Mouse (Mus musculus) heart, postnatal 0 days (tissue): ENCODE data around the gene Veph1. TPM values are rescaled to one million over a fixed set of nuclear protein-coding genes. Genes with fewer than 3 reads are reported as not detected.

Experiments used
- ATAC-seq: fragments of 200-750 bp; cut with Nextera tagmentation; 2 replicates; pipeline ENCODE4 v1.8.0; 2017; ENCODE audit warnings: low read depth, moderate number of reproducible peaks, moderate library complexity; ENCODE audit not compliant: insufficient read depth
- DNase-seq: peaks from one replicate; pipeline ENCODE4 v3.0.0-alpha.2; 2016; ENCODE audit warnings: low spot score
- H3K27ac ChIP-seq: fragments of 300-500 bp; sonication (generic); 2 replicates; pipeline ENCODE4 v1.5.1; 2014; ENCODE audit warnings: low read depth, mild to moderate bottlenecking
- H3K27me3 ChIP-seq: fragments of 300-500 bp; sonication (generic); 2 replicates; pipeline ENCODE4 v1.6.1; 2014; ENCODE audit warnings: low read length, mixed read lengths; ENCODE audit not compliant: control insufficient read depth, insufficient read depth
- H3K36me3 ChIP-seq: fragments of 300-500 bp; sonication (generic); replicated peaks from 2 replicates; pipeline ENCODE4 v1.6.1; 2014; ENCODE audit warnings: low read length, mixed read lengths; ENCODE audit not compliant: control insufficient read depth, insufficient read depth
- H3K4me1 ChIP-seq: fragments of 300-500 bp; sonication (generic); 2 replicates; pipeline ENCODE4 v1.6.1; 2014; ENCODE audit warnings: antibody characterized with exemption; ENCODE audit not compliant: control insufficient read depth, insufficient read depth
- H3K4me2 ChIP-seq: fragments of 300-500 bp; sonication (generic); 2 replicates; pipeline ENCODE4 v1.6.1; 2014; ENCODE audit warnings: low read depth, mild to moderate bottlenecking, low read length, moderate library complexity
- H3K4me3 ChIP-seq: fragments of 300-500 bp; sonication (generic); 2 replicates; pipeline ENCODE4 v1.5.1; 2014; ENCODE audit warnings: low read depth, low read length
- H3K9ac ChIP-seq: fragments of 300-500 bp; sonication (generic); replicated peaks from 2 replicates; pipeline ENCODE4 v1.6.1; 2014; ENCODE audit warnings: low read depth, low read length, mixed read lengths
- H3K9me3 ChIP-seq: fragments of 300-500 bp; sonication (generic); replicated peaks from 2 replicates; pipeline ENCODE4 v1.6.1; 2016; ENCODE audit warnings: low read length; ENCODE audit not compliant: control insufficient read depth
- CTCF ChIP-seq: IDR thresholded peaks from 2 replicates; pipeline ENCODE4 v1.5.1; 2016; ENCODE audit warnings: antibody characterized with exemption, control low read depth, low read depth
- EP300 ChIP-seq: IDR thresholded peaks from 2 replicates; pipeline ENCODE4 v1.6.1; 2016; ENCODE audit warnings: antibody characterized with exemption, low read depth
- WGBS: fragments of 180-500 bp; shearing (Covaris S2); extraction: QIAGEN DNeasy Blood & Tissue Kit; methylation state at CpG from one replicate; pipeline ENCODE4 v1.1.7; 2014; 5-methylcytosine and 5-hydroxymethylcytosine counted together
- polyA plus RNA-seq: library from polyadenylated mRNA; unstranded; fragments of >200 nt; fragmentation: Nextera tagmentation; extraction: Ambion mirVana; gene quantifications from 2 replicates; pipeline ENCODE4 v1.2.1, GENCODE M21; 2015
- total RNA-seq: library from RNA; depleted of rRNA; stranded (reverse); fragments of >200 nt; gene quantifications from 2 replicates; pipeline ENCODE4 v1.2.3, GENCODE M21; 2014; ENCODE audit warnings: low replicate concordance

Veph1 gene
- total and polyA plus RNA-seq, 2 experiments from 2014 or later = 0.30 to 2.5 TPM

GRCm38 (mm10) chr3:66081363-66081736 is 215.3 kb downstream of the Veph1 start:
- Histone ChIP-seq H3K9ac (no peak overlapping the region), H3K4me2 (no peak overlapping the region), H3K4me3 (no peak overlapping the region), H3K27me3 (no peaks in the 10 kb centered on the region), H3K4me1 (no peaks in the 10 kb centered on the region), H3K36me3 (no peaks in the 10 kb centered on the region), H3K9me3 (peaks cover 2% of the 10 kb centered on the region; the same call in 1 of the 2 replicates), H3K27ac (no peak overlapping the region)
- no peak for TF ChIP-seq CTCF
- TF ChIP-seq EP300 = no peak
- WGBS = 61% methylated on average over 3 of the region's 3 CpGs
- DNase-seq (no peak), ATAC-seq (no peak)

GRCm38 (mm10) chr3:66080631-66081362 is 215.8 kb downstream of the Veph1 start:
- DNase-seq (no peak), ATAC-seq (no peak)
- no peaks in the 10 kb centered on the region for H3K27me3 ChIP-seq
- no peak overlapping the region for H3K9ac ChIP-seq
- no peaks in the 10 kb centered on the region for H3K36me3 ChIP-seq
- H3K27ac ChIP-seq = no peak overlapping the region
- H3K4me2 ChIP-seq = no peak overlapping the region
- TF ChIP-seq EP300 = no peak
- TF ChIP-seq CTCF = no peak
- WGBS = 53% methylated on average over 4 of the region's 4 CpGs
- no peaks in the 10 kb centered on the region for H3K4me1 ChIP-seq
- no peaks in the 10 kb centered on the region for H3K9me3 ChIP-seq
- H3K4me3 ChIP-seq = no peak overlapping the region

DNA sequence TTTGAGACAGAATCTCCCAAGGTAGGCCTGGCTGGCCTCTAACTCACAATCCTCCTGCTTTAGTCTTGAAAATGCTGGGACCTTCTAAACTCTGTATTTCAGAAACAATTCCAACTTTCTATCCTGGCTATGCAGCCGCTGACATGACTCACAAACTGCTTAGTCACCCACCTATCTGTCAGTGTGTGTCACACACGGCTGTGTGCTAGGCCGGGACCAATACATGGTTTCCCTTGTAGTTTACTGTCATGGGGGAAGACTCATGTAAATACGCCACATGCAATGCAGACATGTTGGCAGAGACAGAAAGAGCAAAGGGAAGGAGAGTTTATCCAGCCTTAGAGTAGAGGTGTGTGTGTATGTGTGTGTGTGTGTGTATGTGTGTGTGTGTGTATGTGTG is 216.8 kb downstream of the Veph1 start:
- 76% methylated on average over 4 of the region's 4 CpGs for WGBS
- TF ChIP-seq EP300 (no peak), CTCF (no peak)

GRCm38 (mm10) chr3:66078898-66079537 is 217.6 kb downstream of the Veph1 start:
- H3K4me1 ChIP-seq = no peaks in the 10 kb centered on the region
- H3K27ac ChIP-seq = no peak overlapping the region
- H3K36me3 ChIP-seq = no peaks in the 10 kb centered on the region
- ATAC-seq (no peak), DNase-seq (no peak)
- TF ChIP-seq EP300 (no peak), CTCF (no peak)
- no peak overlapping the region for H3K9ac ChIP-seq
- H3K27me3 ChIP-seq = no peaks in the 10 kb centered on the region
- no peak overlapping the region for H3K4me3 ChIP-seq
- 78% methylated on average over 6 of the region's 6 CpGs for WGBS
- H3K9me3 ChIP-seq = no peaks in the 10 kb centered on the region
- H3K4me2 ChIP-seq = no peak overlapping the region

More for the DNA sequence above, 216.8 kb downstream of the Veph1 start:
- ATAC-seq = no peak
- Histone ChIP-seq H3K27ac (no peak overlapping the region), H3K27me3 (no peaks in the 10 kb centered on the region), H3K4me2 (no peak overlapping the region), H3K4me1 (no peaks in the 10 kb centered on the region), H3K9me3 (no peaks in the 10 kb centered on the region), H3K4me3 (no peak overlapping the region), H3K9ac (no peak overlapping the region), H3K36me3 (no peaks in the 10 kb centered on the region)
- no peak for DNase-seq

GRCm38 (mm10) chr3:66078026-66078721 is 218.5 kb downstream of the Veph1 start:
- DNase-seq = no peak
- no peak for TF ChIP-seq CTCF
- Histone ChIP-seq H3K9ac (no peak overlapping the region), H3K27ac (no peak overlapping the region), H3K27me3 (no peaks in the 10 kb centered on the region), H3K4me1 (no peaks in the 10 kb centered on the region), H3K4me3 (no peak overlapping the region), H3K9me3 (no peaks in the 10 kb centered on the region), H3K4me2 (no peak overlapping the region), H3K36me3 (no peaks in the 10 kb centered on the region)
- WGBS = 79% methylated on average over 23 of the region's 23 CpGs
- no peak for ATAC-seq
